Mouse (Mus musculus) lung, postnatal 0 days (tissue): ENCODE measurements around the gene Osbpl10.

ENCODE experiments used
- CTCF ChIP-seq: IDR thresholded peaks from 2 replicates; pipeline ENCODE4 v1.5.1; 2016; ENCODE audit warnings: antibody characterized with exemption, mild to moderate bottlenecking
- EP300 ChIP-seq: IDR thresholded peaks from 2 replicates; pipeline ENCODE4 v1.6.1; 2016; ENCODE audit warnings: antibody characterized with exemption, mild to moderate bottlenecking, control low read depth

- TF ChIP-seq CTCF (no peak), EP300 (no peak)
Measured at GRCm38 (mm10) chr9:115261896-115262295, 283.5 kb downstream of the Osbpl10 start.
